Mouse (Mus musculus): Measurements from ENCODE around the gene Mutyh. TPM values are rescaled to one million over a fixed set of nuclear protein-coding genes. Genes with fewer than 3 reads are reported as not detected.

Mutyh gene
- polyA plus RNA-seq, 1 experiment from 2014 or later = 5.9 TPM

- Histone ChIP-seq H3K36me3 (ENCODE audit: control insufficient read depth, insufficient read depth, low read length) (no peaks in the 10 kb centered on the region), H3K4me2 (ENCODE audit: low read length) (no peak overlapping the region), H3K4me3 (replicated peaks; ENCODE audit: low read depth, low read length) (no peak overlapping the region), H3K27ac (replicated peaks; ENCODE audit: low read depth, low read length) (no peak overlapping the region), H3K4me1 (ENCODE audit: control insufficient read depth, insufficient read depth, low read length) (no peaks in the 10 kb centered on the region), H3K9me3 (ENCODE audit: control insufficient read depth, low read length) (no peaks in the 10 kb centered on the region), H3K27me3 (ENCODE audit: control insufficient read depth, insufficient read depth, low read length) (peaks cover 9% of the 10 kb centered on the region; the same call in 1 of the 2 replicates), H3K9ac (replicated peaks; ENCODE audit: low read length) (no peak overlapping the region)
- WGBS = 89% methylated on average over 5 of the region's 5 CpGs
- ATAC-seq (ENCODE audit: low FRiP score, low TSS enrichment) = no peak
- DNase-seq = no peak
These were observed 7.8 kb downstream of the Mutyh start for GRCm38 (mm10) chr4:116815276-116815675.

DNA sequence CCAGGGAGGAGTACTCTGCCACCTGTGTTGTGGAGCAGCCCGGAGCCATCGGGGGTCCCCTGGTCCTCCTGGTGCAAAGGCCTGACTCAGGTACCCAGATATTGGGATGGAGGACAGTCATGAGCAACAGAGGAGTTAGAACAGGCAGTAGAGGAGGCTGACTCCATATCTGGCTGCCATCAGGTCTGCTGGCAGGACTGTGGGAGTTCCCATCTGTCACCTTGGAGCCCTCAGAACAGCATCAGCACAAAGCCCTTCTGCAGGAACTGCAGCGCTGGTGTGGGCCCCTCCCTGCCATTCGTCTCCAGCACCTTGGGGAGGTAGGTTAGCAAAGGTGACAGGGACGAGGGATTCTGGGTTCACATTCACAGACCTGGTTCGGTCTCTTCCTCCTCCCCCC is 10.0 kb downstream of the Mutyh start:
- ATAC-seq (ENCODE audit: low FRiP score, low TSS enrichment) (no peak), DNase-seq (no peak)
- Histone ChIP-seq H3K9me3 (ENCODE audit: control insufficient read depth, low read length) (no peaks in the 10 kb centered on the region), H3K4me1 (ENCODE audit: control insufficient read depth, insufficient read depth, low read length) (peaks cover 12% of the 10 kb centered on the region), H3K36me3 (ENCODE audit: control insufficient read depth, insufficient read depth, low read length) (no peaks in the 10 kb centered on the region), H3K4me3 (replicated peaks; ENCODE audit: low read depth, low read length) (no peak overlapping the region), H3K27me3 (ENCODE audit: control insufficient read depth, insufficient read depth, low read length) (peaks cover 22% of the 10 kb centered on the region; the same call in 1 of the 2 replicates), H3K9ac (replicated peaks; ENCODE audit: low read length) (no peak overlapping the region), H3K4me2 (ENCODE audit: low read length) (no peak overlapping the region), H3K27ac (replicated peaks; ENCODE audit: low read depth, low read length) (no peak overlapping the region)
- WGBS = 95% methylated on average over 6 of the region's 6 CpGs

GRCm38 (mm10) chr4:116819968-116820901 is 12.7 kb downstream of the Mutyh start:
- Histone ChIP-seq H3K27ac (replicated peaks; ENCODE audit: low read depth, low read length) (no peak overlapping the region), H3K36me3 (ENCODE audit: control insufficient read depth, insufficient read depth, low read length) (no peaks in the 10 kb centered on the region), H3K4me2 (ENCODE audit: low read length) (peak overlapping the region; percentile 80), H3K4me3 (replicated peaks; ENCODE audit: low read depth, low read length) (peak overlapping the region; percentile 39), H3K9ac (replicated peaks; ENCODE audit: low read length) (peak overlapping the region; percentile 43; the same call in 1 of the 2 replicates), H3K4me1 (ENCODE audit: control insufficient read depth, insufficient read depth, low read length) (peaks cover 13% of the 10 kb centered on the region), H3K9me3 (ENCODE audit: control insufficient read depth, low read length) (no peaks in the 10 kb centered on the region), H3K27me3 (ENCODE audit: control insufficient read depth, insufficient read depth, low read length) (peaks cover 22% of the 10 kb centered on the region; the same call in 1 of the 2 replicates)
- WGBS = 19% methylated on average over 32 of the region's 32 CpGs
- ATAC-seq (ENCODE audit: low FRiP score, low TSS enrichment) (no peak), DNase-seq (peak; percentile 19)

DNA sequence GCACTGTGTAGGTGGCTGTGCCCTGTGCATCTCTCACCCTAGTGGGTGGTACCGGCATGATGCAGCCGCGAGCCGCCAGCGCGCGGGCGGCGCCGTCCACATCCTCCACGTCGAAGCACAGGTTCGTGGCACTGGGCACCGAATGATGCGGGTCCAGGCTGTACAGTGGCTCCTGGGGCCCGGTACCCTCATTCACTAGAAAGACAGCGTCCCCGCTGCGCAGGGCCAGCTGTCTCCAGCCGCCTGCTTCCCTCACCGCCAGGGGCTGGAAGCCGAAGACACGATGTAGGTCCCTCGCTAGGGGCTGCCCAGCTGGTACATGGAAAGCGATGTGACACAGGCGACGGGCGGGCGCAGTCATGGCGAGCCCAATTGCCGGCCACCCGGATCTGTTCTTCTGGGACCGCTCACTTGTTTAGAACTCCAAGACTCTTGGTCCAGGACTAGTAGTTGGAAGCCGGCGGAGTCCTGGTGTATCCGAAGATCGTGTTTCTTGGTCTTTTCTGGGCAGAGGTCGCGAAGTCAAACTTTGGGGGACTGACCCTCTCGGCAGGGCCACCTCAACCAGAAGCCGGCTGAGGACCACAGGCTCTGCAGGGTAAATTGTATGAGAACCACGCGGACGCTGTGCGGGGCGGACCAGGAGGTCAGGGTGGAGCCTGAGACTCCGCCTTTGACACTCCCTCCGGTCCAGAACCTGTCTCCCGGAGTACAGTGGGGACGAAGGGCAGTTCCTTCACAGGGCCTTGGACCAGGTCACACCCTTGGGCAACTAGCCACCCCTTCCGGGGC is 13.6 kb downstream of the Mutyh start:
- peak; percentile 77 for DNase-seq
- Histone ChIP-seq H3K4me1 (ENCODE audit: control insufficient read depth, insufficient read depth, low read length) (peaks cover 17% of the 10 kb centered on the region), H3K27ac (replicated peaks; ENCODE audit: low read depth, low read length) (no peak overlapping the region), H3K36me3 (ENCODE audit: control insufficient read depth, insufficient read depth, low read length) (no peaks in the 10 kb centered on the region), H3K9ac (replicated peaks; ENCODE audit: low read length) (peak overlapping the region; percentile 43), H3K27me3 (ENCODE audit: control insufficient read depth, insufficient read depth, low read length) (peaks cover 22% of the 10 kb centered on the region; the same call in 1 of the 2 replicates), H3K9me3 (ENCODE audit: control insufficient read depth, low read length) (no peaks in the 10 kb centered on the region), H3K4me3 (replicated peaks; ENCODE audit: low read depth, low read length) (peak overlapping the region; percentile 39), H3K4me2 (ENCODE audit: low read length) (peak overlapping the region; percentile 80)
- WGBS = under 1% methylated on average over 51 of the region's 51 CpGs
- peak; percentile 68 for ATAC-seq (ENCODE audit: low FRiP score, low TSS enrichment)

GRCm38 (mm10) chr4:116821694-116822016 is 14.1 kb downstream of the Mutyh start, which contains the start of gene Hpdl:
TSS of gene Hpdl (minus strand) at chr4:116821707.
- H3K4me2 ChIP-seq (ENCODE audit: low read length) = peak within 1 kb of the TSS; percentile 80
- peaks cover 17% of the 10 kb centered on the region for H3K4me1 ChIP-seq (ENCODE audit: control insufficient read depth, insufficient read depth, low read length)
- ATAC-seq (ENCODE audit: low FRiP score, low TSS enrichment) = 0 out of 2 replicates have a peak, but pooled peaks have one; percentile 33
- no peaks in the 10 kb centered on the region for H3K9me3 ChIP-seq (ENCODE audit: control insufficient read depth, low read length)
- peak within 1 kb of the TSS; percentile 39 for H3K4me3 ChIP-seq (replicated peaks; ENCODE audit: low read depth, low read length)
- no peaks in the 10 kb centered on the region for H3K36me3 ChIP-seq (ENCODE audit: control insufficient read depth, insufficient read depth, low read length)
- no peak within 1 kb of the TSS for H3K27ac ChIP-seq (replicated peaks; ENCODE audit: low read depth, low read length)
- peak within 1 kb of the TSS; percentile 43 for H3K9ac ChIP-seq (replicated peaks; ENCODE audit: low read length)
- 14% methylated on average over 9 of the region's 9 CpGs for WGBS
- H3K27me3 ChIP-seq (ENCODE audit: control insufficient read depth, insufficient read depth, low read length) = peaks cover 22% of the 10 kb centered on the region; the same call in 1 of the 2 replicates
- no peak for DNase-seq

DNA sequence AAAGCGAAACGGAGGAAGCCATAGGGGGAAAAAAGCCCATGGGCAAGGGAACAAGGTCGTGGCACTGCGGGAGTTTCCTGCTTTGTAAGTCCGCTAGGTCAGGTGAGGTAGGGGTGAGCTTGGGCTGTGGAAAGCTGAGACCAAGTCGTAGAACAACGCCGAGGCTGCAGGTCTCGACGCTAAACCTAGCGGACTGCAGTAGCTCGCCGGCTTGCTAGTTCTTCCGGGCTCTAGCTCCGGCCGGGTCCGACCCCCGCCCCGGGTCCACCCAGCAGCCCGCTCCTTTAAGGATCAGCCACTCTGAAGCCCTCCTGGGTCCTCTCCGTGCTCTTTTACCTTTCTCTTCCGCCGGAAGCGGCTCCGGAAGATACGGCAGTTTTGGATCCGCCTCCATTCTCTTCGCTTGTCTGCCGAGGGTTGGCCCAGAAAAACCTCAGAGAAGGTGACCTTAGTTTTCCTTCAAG is 17.1 kb downstream of the Mutyh start:
- under 1% methylated on average over 29 of the region's 29 CpGs for WGBS
- DNase-seq (peak; percentile 89), ATAC-seq (ENCODE audit: low FRiP score, low TSS enrichment) (peak; percentile 57; the same call in 1 of the 2 replicates)
- Histone ChIP-seq H3K4me2 (ENCODE audit: low read length) (peak overlapping the region; percentile 71), H3K27me3 (ENCODE audit: control insufficient read depth, insufficient read depth, low read length) (peaks cover 19% of the 10 kb centered on the region; the same call in 1 of the 2 replicates), H3K9ac (replicated peaks; ENCODE audit: low read length) (peak overlapping the region; percentile 69), H3K9me3 (ENCODE audit: control insufficient read depth, low read length) (no peaks in the 10 kb centered on the region), H3K4me3 (replicated peaks; ENCODE audit: low read depth, low read length) (peak overlapping the region; percentile 47), H3K4me1 (ENCODE audit: control insufficient read depth, insufficient read depth, low read length) (peaks cover 17% of the 10 kb centered on the region), H3K27ac (replicated peaks; ENCODE audit: low read depth, low read length) (peak overlapping the region; percentile 75), H3K36me3 (ENCODE audit: control insufficient read depth, insufficient read depth, low read length) (no peaks in the 10 kb centered on the region)

DNA sequence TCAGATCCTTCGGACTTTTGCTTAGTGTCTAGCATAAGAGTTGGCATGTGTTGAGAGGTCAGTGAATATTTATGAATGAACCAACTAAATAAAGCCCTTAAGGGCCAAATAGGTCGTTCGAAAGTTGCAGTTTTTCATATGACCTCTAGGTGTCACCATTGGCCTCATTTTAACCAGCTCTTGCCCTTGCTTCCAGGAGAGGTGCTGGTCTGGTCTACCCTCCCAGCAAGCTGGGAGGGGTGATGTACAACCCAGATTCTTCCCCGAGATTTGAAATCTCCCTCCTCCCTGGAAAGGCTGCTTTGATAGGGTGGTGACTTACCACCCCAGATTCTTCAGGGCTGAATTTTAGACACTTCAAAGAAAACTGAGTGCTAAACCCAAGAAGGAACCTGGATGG is 20.3 kb downstream of the Mutyh start:
- Histone ChIP-seq H3K27me3 (ENCODE audit: control insufficient read depth, insufficient read depth, low read length) (no peaks in the 10 kb centered on the region), H3K4me1 (ENCODE audit: control insufficient read depth, insufficient read depth, low read length) (peaks cover 9% of the 10 kb centered on the region), H3K4me2 (ENCODE audit: low read length) (no peak overlapping the region), H3K4me3 (replicated peaks; ENCODE audit: low read depth, low read length) (no peak overlapping the region), H3K27ac (replicated peaks; ENCODE audit: low read depth, low read length) (no peak overlapping the region), H3K9me3 (ENCODE audit: control insufficient read depth, low read length) (no peaks in the 10 kb centered on the region), H3K9ac (replicated peaks; ENCODE audit: low read length) (no peak overlapping the region), H3K36me3 (ENCODE audit: control insufficient read depth, insufficient read depth, low read length) (no peaks in the 10 kb centered on the region)
- ATAC-seq (ENCODE audit: low FRiP score, low TSS enrichment) = peak; percentile 21; the same call in 1 of the 2 replicates
- WGBS = under 1% methylated on average over 4 of the region's 4 CpGs
- DNase-seq = peak; percentile 89

- 31% methylated on average over 6 of the region's 6 CpGs for WGBS
- ATAC-seq (ENCODE audit: low FRiP score, low TSS enrichment) = no peak
These were observed 22.0 kb downstream of the Mutyh start for GRCm38 (mm10) chr4:116829364-116830069.

More at GRCm38 (mm10) chr4:116829364-116830069, 22.0 kb downstream of the Mutyh start:
- peak; percentile 24 for DNase-seq
- Histone ChIP-seq H3K36me3 (ENCODE audit: control insufficient read depth, insufficient read depth, low read length) (no peaks in the 10 kb centered on the region), H3K9ac (replicated peaks; ENCODE audit: low read length) (peak overlapping the region; percentile 44), H3K27ac (replicated peaks; ENCODE audit: low read depth, low read length) (peak overlapping the region; percentile 43), H3K4me2 (ENCODE audit: low read length) (no peak overlapping the region), H3K4me3 (replicated peaks; ENCODE audit: low read depth, low read length) (no peak overlapping the region), H3K9me3 (ENCODE audit: control insufficient read depth, low read length) (no peaks in the 10 kb centered on the region), H3K4me1 (ENCODE audit: control insufficient read depth, insufficient read depth, low read length) (peaks cover 9% of the 10 kb centered on the region), H3K27me3 (ENCODE audit: control insufficient read depth, insufficient read depth, low read length) (no peaks in the 10 kb centered on the region)

Measured in midbrain, embryonic 14.5 days (tissue).